Mouse (Mus musculus): ENCODE data around the gene Olfr1082.
"Not testable (repeated sequence)": the region's sequence is repeated elsewhere in the genome, so short reads cannot be mapped to it uniquely, and the experiment has no call there.

Gene Olfr1082

GRCm38 (mm10) chr2:86598866-86599265 lies at the start of gene Olfr1082:
Gene Olfr1082, minus strand, starts transcription at chr2:86598966.
- DNase-seq (ENCODE audit: low spot score): not testable (repeated sequence)

GRCm38 (mm10) chr2:86639625-86640024 lies 40.9 kb upstream of the Olfr1082 start, which contains the start of gene Olfr1084:
Gene Olfr1084, minus strand, starts transcription at chr2:86639725.
- DNase-seq (ENCODE audit: low spot score): not testable (repeated sequence)

- DNase-seq (ENCODE audit: low spot score): not testable (repeated sequence)
Measured at GRCm38 (mm10) chr2:86558135-86558534, 40.6 kb downstream of the Olfr1082 start, which contains the start of gene Olfr1080. Gene Olfr1080, minus strand, starts transcription at chr2:86558235.

All from MN1 (cell line).